Mouse (Mus musculus): ENCODE results near the gene Spon1.

- TF ChIP-seq CTCF (IDR thresholded peaks at IDR 0.05; ENCODE audit: low read depth) (no peak), EP300 (optimal IDR thresholded peaks at IDR 0.05) (no peak)
Observed at GRCm38 (mm10) chr7:113986406-113987134, 220.8 kb downstream of the Spon1 start.
